Mouse (Mus musculus): Measurements from ENCODE around the gene Gnat3.

DNA sequence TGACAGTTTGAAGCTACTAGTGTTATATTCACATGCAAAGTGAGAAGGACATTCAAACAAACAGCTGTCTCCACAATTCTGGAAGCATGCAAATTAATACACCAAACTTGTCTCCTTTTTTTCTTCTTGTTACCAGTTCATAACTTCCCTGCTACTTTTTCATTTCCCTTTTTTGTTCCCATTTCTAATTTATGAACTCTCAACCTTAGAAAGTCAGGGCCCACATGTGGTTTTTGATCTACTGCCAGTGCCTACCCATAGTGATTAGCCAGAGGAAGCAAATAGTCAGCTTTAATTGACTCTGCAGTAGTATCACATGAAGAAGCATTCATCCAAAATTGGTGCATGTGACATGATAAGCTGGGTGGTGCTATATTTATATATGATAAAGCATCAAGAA, 44.7 kb downstream of the Gnat3 start:
- TF ChIP-seq GATA1 (IDR thresholded peaks at IDR 0.05; ENCODE audit: borderline replicate concordance, low read length): no peak
- no peak for TF ChIP-seq FLI1 (IDR thresholded peaks at IDR 0.05; ENCODE audit: low read length)

All from megakaryocyte, embryonic 14.5 days (primary cell).